ENCODE assay signal across 8 mouse cellular contexts in the genomic region with DNA sequence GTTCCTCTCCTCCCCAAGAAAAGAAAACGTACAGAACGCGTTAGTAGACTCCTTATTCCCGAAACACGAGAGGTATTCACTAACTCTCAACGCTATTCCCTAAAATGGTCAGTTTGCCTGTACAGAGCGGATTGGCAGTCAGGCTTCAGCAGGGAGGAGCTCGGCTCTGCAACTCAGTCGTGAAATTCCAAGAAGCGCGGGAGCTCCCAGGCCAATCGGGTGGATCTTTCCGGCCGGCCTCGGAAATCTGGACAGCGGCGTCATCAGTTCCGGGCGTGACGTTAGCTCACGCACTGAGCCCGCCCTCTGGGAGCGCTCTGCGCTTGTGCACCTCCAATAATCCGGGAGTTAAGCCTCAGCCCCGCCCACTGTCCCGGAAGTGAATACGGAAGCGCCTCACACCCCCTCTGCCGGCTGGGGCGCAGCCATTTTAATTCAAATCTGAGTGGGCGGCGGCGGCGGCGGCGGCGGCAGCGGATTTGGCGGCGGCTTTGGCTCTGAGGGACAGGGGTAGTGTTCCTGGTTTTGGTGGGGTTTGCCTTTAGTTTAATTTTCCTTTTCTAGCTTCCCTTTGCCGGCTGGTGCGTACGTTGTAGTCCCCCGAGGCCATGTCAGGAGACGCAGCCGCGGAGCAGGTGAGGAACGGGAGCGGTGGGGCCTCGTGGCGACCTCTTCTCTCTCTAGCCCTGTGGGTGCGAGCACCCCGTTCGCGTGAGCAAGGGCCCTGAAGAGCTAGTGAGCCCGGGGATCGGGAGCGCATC. TPM values are rescaled to one million over a fixed set of nuclear protein-coding genes. Genes with fewer than 3 reads are reported as not detected.
DNase-seq lines count a peak whose midpoint lies in the region; ATAC-seq and TF ChIP-seq lines count a peak whose summit lies in the region.

A gene (plus strand): TSS at position 456 of the 761 bp plus-strand sequence.

- under 1% methylated on average over 59 of the region's 59 CpGs for WGBS in heart, embryonic 12.5 days
- WGBS in kidney, postnatal 0 days = under 1% methylated on average over 59 of the region's 59 CpGs
- WGBS in liver, embryonic 11.5 days = under 1% methylated on average over 59 of the region's 59 CpGs
- under 1% methylated on average over 59 of the region's 59 CpGs for WGBS in stomach, embryonic 14.5 days

- no peaks in the 10 kb centered on the region for H3K9me3 ChIP-seq in heart, embryonic 12.5 days (replicated peaks)
- no peaks in the 10 kb centered on the region for H3K9me3 ChIP-seq in kidney, postnatal 0 days (replicated peaks; ENCODE audit: low read length)
- H3K9me3 ChIP-seq in liver, embryonic 11.5 days (ENCODE audit: control insufficient read depth, low read length) = no peaks in the 10 kb centered on the region
- no peaks in the 10 kb centered on the region for H3K9me3 ChIP-seq in stomach, embryonic 14.5 days (ENCODE audit: control insufficient read depth, low read depth, low read length)

- peak; percentile 98 for DNase-seq in CD4-positive helper T cell, adult 2 months (ENCODE audit: low read depth, low spot score)
- DNase-seq in brain, embryonic 18.5 days (ENCODE audit: low read depth, low spot score) = peak; percentile 97
- DNase-seq in kidney, postnatal 0 days (ENCODE audit: low spot score) = peak; percentile 99
- DNase-seq in liver, embryonic 11.5 days (ENCODE audit: low spot score) = peak; percentile 95
- DNase-seq in naive thymus-derived CD4-positive, alpha-beta T cell, adult 2 months (ENCODE audit: low read depth) = peak; percentile 98

- peak; percentile 98 for ATAC-seq in erythroid progenitor cell, adult 5-6 weeks (replicated peaks; ENCODE audit: low FRiP score, poor library complexity, severe bottlenecking)
- peak; percentile 100 for ATAC-seq in heart, embryonic 12.5 days (ENCODE audit: insufficient number of reproducible peaks, low FRiP score)
- ATAC-seq in kidney, postnatal 0 days (replicated peaks; ENCODE audit: low FRiP score, low read depth) = peak; percentile 100
- ATAC-seq in liver, embryonic 11.5 days (replicated peaks; ENCODE audit: low FRiP score) = peak; percentile 99
- peak; percentile 100 for ATAC-seq in stomach, embryonic 14.5 days (ENCODE audit: insufficient number of reproducible peaks, insufficient read depth, low FRiP score, low read depth)

- peak within 1 kb of the TSS; percentile 91 for H3K27ac ChIP-seq in heart, embryonic 12.5 days (ENCODE audit: poor library complexity, severe bottlenecking)
- peak within 1 kb of the TSS; percentile 89 for H3K27ac ChIP-seq in kidney, postnatal 0 days
- peak within 1 kb of the TSS; percentile 72 for H3K27ac ChIP-seq in liver, embryonic 11.5 days (ENCODE audit: low read depth, low read length)
- peak within 1 kb of the TSS; percentile 90 for H3K27ac ChIP-seq in stomach, embryonic 14.5 days (ENCODE audit: low read length)

- H3K27me3 ChIP-seq in heart, embryonic 12.5 days (replicated peaks) = no peaks in the 10 kb centered on the region
- H3K27me3 ChIP-seq in kidney, postnatal 0 days (ENCODE audit: insufficient read depth, low read length) = no peaks in the 10 kb centered on the region
- H3K27me3 ChIP-seq in liver, embryonic 11.5 days (replicated peaks; ENCODE audit: control insufficient read depth, insufficient read depth, low read length) = no peaks in the 10 kb centered on the region
- H3K27me3 ChIP-seq in stomach, embryonic 14.5 days (ENCODE audit: control insufficient read depth, insufficient read depth, low read length) = no peaks in the 10 kb centered on the region

- peak within 1 kb of the TSS; percentile 88 for H3K9ac ChIP-seq in heart, embryonic 12.5 days
- H3K9ac ChIP-seq in kidney, postnatal 0 days (ENCODE audit: low read depth, low read length) = peak within 1 kb of the TSS; percentile 78
- peak within 1 kb of the TSS; percentile 89 for H3K9ac ChIP-seq in liver, embryonic 11.5 days (ENCODE audit: low read depth, low read length)
- H3K9ac ChIP-seq in stomach, embryonic 14.5 days (replicated peaks; ENCODE audit: low read depth, low read length) = peak within 1 kb of the TSS; percentile 84

- peak within 1 kb of the TSS; percentile 73 for H3K4me2 ChIP-seq in heart, embryonic 12.5 days
- H3K4me2 ChIP-seq in kidney, postnatal 0 days (ENCODE audit: low read length) = peak within 1 kb of the TSS; percentile 69
- H3K4me2 ChIP-seq in liver, embryonic 11.5 days = peak within 1 kb of the TSS; percentile 82
- peak within 1 kb of the TSS; percentile 67 for H3K4me2 ChIP-seq in stomach, embryonic 14.5 days (replicated peaks; ENCODE audit: low read depth, low read length)

- H3K36me3 ChIP-seq in heart, embryonic 12.5 days = 0 out of 2 replicates have a peak, but pooled peaks cover 4% of the 10 kb centered on the region
- no peaks in the 10 kb centered on the region for H3K36me3 ChIP-seq in kidney, postnatal 0 days (ENCODE audit: insufficient read depth, low read length)
- H3K36me3 ChIP-seq in liver, embryonic 11.5 days (ENCODE audit: control insufficient read depth, insufficient read depth, low read length) = no peaks in the 10 kb centered on the region
- no peaks in the 10 kb centered on the region for H3K36me3 ChIP-seq in stomach, embryonic 14.5 days (ENCODE audit: control insufficient read depth, insufficient read depth, low read length)

- peak within 1 kb of the TSS; percentile 75 for H3K4me3 ChIP-seq in heart, embryonic 12.5 days
- peak within 1 kb of the TSS; percentile 69 for H3K4me3 ChIP-seq in kidney, postnatal 0 days (replicated peaks; ENCODE audit: low read depth, low read length)
- peak within 1 kb of the TSS; percentile 85 for H3K4me3 ChIP-seq in liver, embryonic 11.5 days (ENCODE audit: low read depth, low read length)
- peak within 1 kb of the TSS; percentile 92 for H3K4me3 ChIP-seq in stomach, embryonic 14.5 days (ENCODE audit: low read depth, low read length)

- TF ChIP-seq CTCF in kidney, postnatal 0 days (IDR thresholded peaks at IDR 0.05; ENCODE audit: low read depth) = peak; percentile 63

- H3K4me1 ChIP-seq in heart, embryonic 12.5 days (replicated peaks) = peaks cover 22% of the 10 kb centered on the region
- peaks cover 6% of the 10 kb centered on the region for H3K4me1 ChIP-seq in kidney, postnatal 0 days (replicated peaks; ENCODE audit: insufficient read depth, low read length)
- H3K4me1 ChIP-seq in liver, embryonic 11.5 days (replicated peaks; ENCODE audit: control insufficient read depth, insufficient read depth, low read length) = peaks cover 5% of the 10 kb centered on the region; the same call in 1 of the 2 replicates
- peaks cover 7% of the 10 kb centered on the region; the same call in 1 of the 2 replicates for H3K4me1 ChIP-seq in stomach, embryonic 14.5 days (ENCODE audit: control insufficient read depth, insufficient read depth, low read length)

RNA-seq across cellular contexts. Expression of the gene that starts here (rescaled TPM):
- 27.8 and 31.0 TPM in 2 replicates for total RNA-seq in erythroid progenitor cell, adult 5-6 weeks (2015; ENCODE audit: low replicate concordance)
- total RNA-seq in erythroid progenitor cell, adult 5-6 weeks (2017; ENCODE audit: low replicate concordance) = 24.4 and 36.8 TPM in 2 replicates
- 68.6 and 72.8 TPM in 2 replicates for polyA plus RNA-seq in heart, embryonic 12.5 days (2016; fragmentation: Nextera tagmentation; extraction: Ambion mirVana)
- 42.8 and 48.3 TPM in 2 replicates for polyA plus RNA-seq in kidney, postnatal 0 days (2015; fragmentation: Nextera tagmentation; extraction: Ambion mirVana)
- polyA plus RNA-seq in liver, embryonic 11.5 days (2014; fragmentation: Nextera tagmentation; extraction: Ambion mirVana) = 57.7 and 65.1 TPM in 2 replicates
- polyA plus RNA-seq in stomach, embryonic 14.5 days (2014; fragmentation: Nextera tagmentation; extraction: Ambion mirVana) = 71.1 and 73.9 TPM in 2 replicates

Comparison
In these comparisons a context has a peak if more than half of its experiments do, and no peak if none do; other contexts are left out.
1. Peak in every context shown above with its lines: DNase-seq, ATAC-seq, H3K4me3 ChIP-seq and H3K27ac ChIP-seq.